In genomic region chr2:36009386-36009785, GRCm38 (mm10) we compare ENCODE assay signal across 9 mouse cellular contexts. TPM values are rescaled to one million over a fixed set of nuclear protein-coding genes. Genes with fewer than 3 reads are reported as not detected.
DNase-seq lines count a peak whose midpoint lies in the region; ATAC-seq and TF ChIP-seq lines count a peak whose summit lies in the region.
"Had no signal": no experiment of that assay in that cellular context is flagged by ENCODE, and none has a peak within 500 bp of the region (broad histone marks: within the 10 kb centered on the region; RNA-seq: fewer than 3 reads in every experiment).

No protein-coding gene starts in this region.

- no peak overlapping the region for H3K4me3 ChIP-seq in left cerebral cortex, adult 2 months
- no peak overlapping the region for H3K4me3 ChIP-seq in bone marrow, adult 2 months (replicated peaks; ENCODE audit: control insufficient read depth, low read depth, low read length)
- H3K4me3 ChIP-seq in embryonic facial prominence, embryonic 11.5 days (ENCODE audit: low read depth, low read length): no peak overlapping the region
- no peak overlapping the region for H3K4me3 ChIP-seq in hindbrain, embryonic 13.5 days
- no peak overlapping the region for H3K4me3 ChIP-seq in liver, adult 2 months (ENCODE audit: insufficient read depth, low read depth, low read length)
- H3K4me3 ChIP-seq in neural tube, embryonic 12.5 days: no peak overlapping the region
- H3K4me3 ChIP-seq: stomach, embryonic 15.5 days had no signal

- peaks cover 6% of the 10 kb centered on the region; the same call in 1 of the 2 replicates for H3K27me3 ChIP-seq in embryonic facial prominence, embryonic 11.5 days (ENCODE audit: control insufficient read depth, insufficient read depth, low read length)
- H3K27me3 ChIP-seq in hindbrain, embryonic 13.5 days: peaks cover 29% of the 10 kb centered on the region
- 0 out of 2 replicates have a peak, but pooled peaks cover 7% of the 10 kb centered on the region for H3K27me3 ChIP-seq in liver, adult 2 months (ENCODE audit: control insufficient read depth, insufficient read depth, low read length)
- peaks cover 24% of the 10 kb centered on the region for H3K27me3 ChIP-seq in neural tube, embryonic 12.5 days (replicated peaks)

- H3K9ac ChIP-seq in embryonic facial prominence, embryonic 11.5 days (replicated peaks; ENCODE audit: low read length): no peak overlapping the region
- no peak overlapping the region for H3K9ac ChIP-seq in hindbrain, embryonic 13.5 days
- no peak overlapping the region for H3K9ac ChIP-seq in liver, adult 2 months (ENCODE audit: low read depth, low read length)
- H3K9ac ChIP-seq in neural tube, embryonic 12.5 days: no peak overlapping the region
- H3K9ac ChIP-seq: stomach, embryonic 15.5 days had no signal

- intact Hi-C loops in left cerebral cortex, adult 2 months (cut with DNase I): loop anchor here (1.0 to 10.0 kb wide), 4 partner anchors 25 to 1325 kb away; no protein-coding TSS in a partner anchor

- no peaks in the 10 kb centered on the region for H3K4me1 ChIP-seq in bone marrow, adult 2 months (ENCODE audit: control insufficient read depth, insufficient read depth, low read length)
- H3K4me1 ChIP-seq in embryonic facial prominence, embryonic 11.5 days (ENCODE audit: control insufficient read depth, insufficient read depth, low read length): peaks cover 3% of the 10 kb centered on the region; the same call in 1 of the 2 replicates
- H3K4me1 ChIP-seq in hindbrain, embryonic 13.5 days (replicated peaks): peaks cover 13% of the 10 kb centered on the region
- H3K4me1 ChIP-seq in liver, adult 2 months (ENCODE audit: control insufficient read depth, insufficient read depth, low read length): no peaks in the 10 kb centered on the region; the same call in 1 of the 2 replicates
- H3K4me1 ChIP-seq in neural tube, embryonic 12.5 days: peaks cover 3% of the 10 kb centered on the region; the same call in 1 of the 2 replicates

- H3K4me2 ChIP-seq in embryonic facial prominence, embryonic 11.5 days (ENCODE audit: low read depth, low read length): no peak overlapping the region
- H3K4me2 ChIP-seq in hindbrain, embryonic 13.5 days: no peak overlapping the region
- H3K4me2 ChIP-seq in neural tube, embryonic 12.5 days (replicated peaks): no peak overlapping the region
- H3K4me2 ChIP-seq: stomach, embryonic 15.5 days had no signal

- no peak; the same call in 1 of the 2 replicates for ATAC-seq in embryonic facial prominence, embryonic 11.5 days (replicated peaks; ENCODE audit: insufficient number of reproducible peaks, low FRiP score, low TSS enrichment, low read depth)
- ATAC-seq in hindbrain, embryonic 13.5 days (ENCODE audit: low FRiP score): peak; percentile 65
- ATAC-seq in neural tube, embryonic 12.5 days (ENCODE audit: low FRiP score, low read depth): peak; percentile 31

- DNase-seq in left cerebral cortex, adult 2 months (ENCODE audit: extremely low spot score in 1 of 2, low spot score in 2 of 2): peak; percentile 51 to 73
- DNase-seq in left cerebral cortex, adult 11 months (ENCODE audit: low spot score): no peak
- DNase-seq in embryonic facial prominence, embryonic 11.5 days (ENCODE audit: low spot score): peak; percentile 89
- peak; percentile 49 for DNase-seq in liver, adult 2 months (ENCODE audit: extremely low read depth, low read depth, low spot score)
- DNase-seq in thymus, adult 18-20 months: peak; percentile 9 to 11

- H3K79me2 ChIP-seq in liver, adult 2 months (ENCODE audit: control insufficient read depth, insufficient read depth, low read length): no peaks in the 10 kb centered on the region

- WGBS in bone marrow, adult 2 months: 22% methylated on average over 4 of the region's 4 CpGs
- WGBS in embryonic facial prominence, embryonic 11.5 days: 21% methylated on average over 4 of the region's 4 CpGs
- 25% methylated on average over 4 of the region's 4 CpGs for WGBS in hindbrain, embryonic 13.5 days
- 26% methylated on average over 4 of the region's 4 CpGs for WGBS in liver, adult 2 months
- WGBS in neural tube, embryonic 12.5 days: 23% methylated on average over 4 of the region's 4 CpGs

- H3K9me3 ChIP-seq in embryonic facial prominence, embryonic 11.5 days (replicated peaks; ENCODE audit: control insufficient read depth, low read length): no peaks in the 10 kb centered on the region
- no peaks in the 10 kb centered on the region for H3K9me3 ChIP-seq in hindbrain, embryonic 13.5 days
- no peaks in the 10 kb centered on the region for H3K9me3 ChIP-seq in neural tube, embryonic 12.5 days
- H3K9me3 ChIP-seq: stomach, embryonic 15.5 days had no signal

- no peaks in the 10 kb centered on the region for H3K36me3 ChIP-seq in embryonic facial prominence, embryonic 11.5 days (replicated peaks; ENCODE audit: control insufficient read depth, insufficient read depth, low read depth, low read length)
- no peaks in the 10 kb centered on the region for H3K36me3 ChIP-seq in hindbrain, embryonic 13.5 days
- no peaks in the 10 kb centered on the region for H3K36me3 ChIP-seq in liver, adult 2 months (ENCODE audit: control insufficient read depth, insufficient read depth, low read length)
- H3K36me3 ChIP-seq in neural tube, embryonic 12.5 days: no peaks in the 10 kb centered on the region
- H3K36me3 ChIP-seq: stomach, embryonic 15.5 days had no signal

- TF ChIP-seq POLR2A in bone marrow, adult 2 months (IDR thresholded peaks at IDR 0.05; ENCODE audit: borderline replicate concordance, control insufficient read depth, low read depth, low read length): no peak
- TF ChIP-seq POLR2A in liver, adult 2 months (IDR thresholded peaks at IDR 0.05; ENCODE audit: extremely low read depth, insufficient read depth, low read length): no peak

- TF ChIP-seq CTCF in left cerebral cortex, adult 2 months (IDR thresholded peaks at IDR 0.05): peak; percentile 72
- TF ChIP-seq CTCF in bone marrow, adult 2 months (IDR thresholded peaks at IDR 0.05; ENCODE audit: control insufficient read depth, insufficient read depth, low read length): peak; percentile 74
- peak; percentile 83 for TF ChIP-seq CTCF in liver, adult 2 months (IDR thresholded peaks at IDR 0.05; ENCODE audit: low read depth, low read length)

- H3K27ac ChIP-seq in left cerebral cortex, adult 2 months: no peak overlapping the region
- H3K27ac ChIP-seq in bone marrow, adult 2 months (ENCODE audit: control insufficient read depth, insufficient read depth, low read depth, low read length, poor library complexity): no peak overlapping the region
- no peak overlapping the region for H3K27ac ChIP-seq in embryonic facial prominence, embryonic 11.5 days (replicated peaks; ENCODE audit: low read depth, low read length)
- no peak overlapping the region for H3K27ac ChIP-seq in hindbrain, embryonic 13.5 days
- H3K27ac ChIP-seq in liver, adult 2 months (replicated peaks; ENCODE audit: insufficient read depth, low read depth, low read length): no peak overlapping the region
- H3K27ac ChIP-seq in neural tube, embryonic 12.5 days: no peak overlapping the region
- H3K27ac ChIP-seq: stomach, embryonic 15.5 days had no signal

RNA-seq across cellular contexts. Expression of gene Ttll11, which starts 29.7 kb away (rescaled TPM):
- 10 to 100 TPM; 40.2 to 42.2 TPM for total RNA-seq in left cerebral cortex, adult 2 months (2021)
- polyA plus RNA-seq in bone marrow, adult 2 months (2011; ENCODE audit: insufficient read depth, insufficient read length, low replicate concordance, missing spikeins): 2.6 and 4.1 TPM in 2 replicates
- 0.70 and 2.1 TPM in 2 replicates for polyA plus RNA-seq in embryonic facial prominence, embryonic 11.5 days (2014; fragmentation: Nextera tagmentation; extraction: Ambion mirVana)
- polyA plus RNA-seq in hindbrain, embryonic 13.5 days (2015; fragmentation: Nextera tagmentation; extraction: Ambion mirVana): 4.1 and 4.3 TPM in 2 replicates
- 0.07 and 0.09 TPM in 2 replicates for total RNA-seq in liver, adult 2 months (2014; rRNA removed)
- 0.15 and 0.55 TPM in 2 replicates for polyA plus RNA-seq in liver, adult 2 months (2012; rRNA removed)
- 5.4 and 6.0 TPM in 2 replicates for polyA plus RNA-seq in neural tube, embryonic 12.5 days (2016; fragmentation: Nextera tagmentation; extraction: Ambion mirVana)

RNA-seq across cellular contexts. Expression of gene Ndufa8, which starts 39.8 kb away (rescaled TPM):
- total RNA-seq in left cerebral cortex, adult 2 months (2021): 100 to 1,000 TPM; 185 to 195 TPM
- 37.6 and 42.9 TPM in 2 replicates for polyA plus RNA-seq in bone marrow, adult 2 months (2011; ENCODE audit: insufficient read depth, insufficient read length, low replicate concordance, missing spikeins)
- polyA plus RNA-seq in embryonic facial prominence, embryonic 11.5 days (2014; fragmentation: Nextera tagmentation; extraction: Ambion mirVana): 200 and 206 TPM in 2 replicates
- 261 and 262 TPM in 2 replicates for polyA plus RNA-seq in hindbrain, embryonic 13.5 days (2015; fragmentation: Nextera tagmentation; extraction: Ambion mirVana)
- 87.0 and 90.9 TPM in 2 replicates for total RNA-seq in liver, adult 2 months (2014; rRNA removed)
- polyA plus RNA-seq in liver, adult 2 months (2012; rRNA removed): 86.2 and 96.3 TPM in 2 replicates
- polyA plus RNA-seq in neural tube, embryonic 12.5 days (2016; fragmentation: Nextera tagmentation; extraction: Ambion mirVana): 202 and 212 TPM in 2 replicates

RNA-seq across cellular contexts. Expression of gene Morn5, which starts 39.9 kb away (rescaled TPM):
- total RNA-seq in left cerebral cortex, adult 2 months (2021): 1 to 10 TPM; 1.0 to 1.4 TPM
- not detected in 2 replicates for polyA plus RNA-seq in bone marrow, adult 2 months (2011; ENCODE audit: insufficient read depth, insufficient read length, low replicate concordance, missing spikeins)
- polyA plus RNA-seq in embryonic facial prominence, embryonic 11.5 days (2014; fragmentation: Nextera tagmentation; extraction: Ambion mirVana): not detected in 2 replicates
- polyA plus RNA-seq in hindbrain, embryonic 13.5 days (2015; fragmentation: Nextera tagmentation; extraction: Ambion mirVana): 1.9 and 5.7 TPM in 2 replicates
- total RNA-seq in liver, adult 2 months (2014; rRNA removed): not detected in 2 replicates
- not detected in 2 replicates for polyA plus RNA-seq in liver, adult 2 months (2012; rRNA removed)
- 0.48 and 0.50 TPM in 2 replicates for polyA plus RNA-seq in neural tube, embryonic 12.5 days (2016; fragmentation: Nextera tagmentation; extraction: Ambion mirVana)
